Mouse (Mus musculus) central nervous system, embryonic 11.5 days (tissue): ENCODE data around the gene Bdkrb2. TPM values are rescaled to one million over a fixed set of nuclear protein-coding genes. Genes with fewer than 3 reads are reported as not detected.

Source experiments
- polyA plus RNA-seq: library from polyadenylated mRNA; depleted of rRNA; stranded (reverse); fragments of >200 nt; gene quantifications from 2 replicates; pipeline ENCODE4 v1.2.3, GENCODE M21; 2012; rRNA removed

Bdkrb2 gene
- 0.30 and 0.43 TPM in 2 replicates for polyA plus RNA-seq

GRCm38 (mm10) chr12:105562936-105563680 is at the start of gene Bdkrb2:
Gene Bdkrb2 (plus strand): TSS chr12:105563226.

GRCm38 (mm10) chr12:105602581-105603210 is 39.7 kb downstream of the Bdkrb2 start, which contains the start of gene Bdkrb1:
Gene Bdkrb1 (plus strand): TSS chr12:105603085.

Other genes starting within 250 kb of the Bdkrb2 start
- gene Tunar, start 229.4 kb upstream of the Bdkrb2 start, polyA plus RNA-seq = 0.60 and 0.78 TPM in 2 replicates
- 24.6 and 35.5 TPM in 2 replicates for gene D430019H16Rik, start 109.4 kb upstream of the Bdkrb2 start, polyA plus RNA-seq
- not detected in 2 replicates for gene Bdkrb1, start 39.9 kb downstream of the Bdkrb2 start, polyA plus RNA-seq
- 13.7 and 18.7 TPM in 2 replicates for gene Gskip, start 121.6 kb downstream of the Bdkrb2 start, polyA plus RNA-seq
- gene Atg2b, start 122.0 kb downstream of the Bdkrb2 start, polyA plus RNA-seq = 23.5 and 27.3 TPM in 2 replicates
- 0.80 and 1.8 TPM in 2 replicates for gene Ak7, start 142.8 kb downstream of the Bdkrb2 start, polyA plus RNA-seq
- 147 and 205 TPM in 2 replicates for gene Papola, start 221.5 kb downstream of the Bdkrb2 start, polyA plus RNA-seq